Mouse (Mus musculus) cortical plate, adult 2 months (tissue): ENCODE data around the gene AW549877.

Source experiments
- CTCF ChIP-seq: fragments of 200-500 bp; IDR thresholded peaks from 2 replicates; pipeline ENCODE4 v1.5.1; 2011; ENCODE audit warnings: mild to moderate bottlenecking, control low read depth, low read length; ENCODE audit not compliant: insufficient read depth; ENCODE audit errors: extremely low read depth
- POLR2A ChIP-seq: fragments of 200-500 bp; IDR thresholded peaks from 2 replicates; pipeline ENCODE4 v1.6.1; 2011; ENCODE audit warnings: mild to moderate bottlenecking, low read length, control low read depth; ENCODE audit not compliant: insufficient read depth; ENCODE audit errors: extremely low read depth

- TF ChIP-seq POLR2A: no peak
- TF ChIP-seq CTCF: no peak
Measured at GRCm38 (mm10) chr15:3994852-3995447, 594 bp downstream of the AW549877 start.
